Mouse (Mus musculus) cerebellum, adult (tissue): ENCODE data around the gene H2-M10.2.
"Not testable (repeated sequence)": the region's sequence is repeated elsewhere in the genome, so short reads cannot be mapped to it uniquely, and the experiment has no call there.

Experiments
- ATAC-seq: cut with Nextera tagmentation; 2 replicates; pipeline ENCODE4 v1.9.2; 2017; ENCODE audit warnings: mild to moderate bottlenecking, moderate library complexity, mixed read lengths; ENCODE audit not compliant: insufficient number of reproducible peaks, low FRiP score, low TSS enrichment

Gene H2-M10.2

DNA sequence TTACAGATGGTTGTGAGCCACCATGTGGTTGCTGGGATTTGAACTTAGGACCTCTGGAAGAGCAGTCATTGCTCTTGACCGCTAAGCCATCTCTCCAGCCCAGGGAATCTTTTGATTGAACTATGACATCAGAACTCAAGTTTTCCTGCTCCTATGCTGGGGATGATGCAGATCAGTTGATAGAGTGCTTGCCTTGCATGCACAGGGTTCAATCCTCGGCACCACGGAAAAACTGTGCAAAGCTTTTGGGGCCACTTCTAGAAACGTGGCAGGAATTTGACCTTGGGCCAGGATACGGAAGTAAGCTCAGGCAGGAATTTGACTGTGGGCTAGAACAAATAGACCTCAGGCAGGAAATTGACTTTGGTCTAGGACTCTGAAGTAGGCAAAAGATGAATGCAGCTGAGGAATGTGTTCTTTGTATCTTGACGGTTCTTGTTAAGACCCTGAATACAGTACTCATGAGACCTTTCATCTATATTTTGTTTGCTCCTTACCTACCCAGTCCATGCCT, 33.1 kb downstream of the H2-M10.2 start:
- ATAC-seq: no peak

DNA sequence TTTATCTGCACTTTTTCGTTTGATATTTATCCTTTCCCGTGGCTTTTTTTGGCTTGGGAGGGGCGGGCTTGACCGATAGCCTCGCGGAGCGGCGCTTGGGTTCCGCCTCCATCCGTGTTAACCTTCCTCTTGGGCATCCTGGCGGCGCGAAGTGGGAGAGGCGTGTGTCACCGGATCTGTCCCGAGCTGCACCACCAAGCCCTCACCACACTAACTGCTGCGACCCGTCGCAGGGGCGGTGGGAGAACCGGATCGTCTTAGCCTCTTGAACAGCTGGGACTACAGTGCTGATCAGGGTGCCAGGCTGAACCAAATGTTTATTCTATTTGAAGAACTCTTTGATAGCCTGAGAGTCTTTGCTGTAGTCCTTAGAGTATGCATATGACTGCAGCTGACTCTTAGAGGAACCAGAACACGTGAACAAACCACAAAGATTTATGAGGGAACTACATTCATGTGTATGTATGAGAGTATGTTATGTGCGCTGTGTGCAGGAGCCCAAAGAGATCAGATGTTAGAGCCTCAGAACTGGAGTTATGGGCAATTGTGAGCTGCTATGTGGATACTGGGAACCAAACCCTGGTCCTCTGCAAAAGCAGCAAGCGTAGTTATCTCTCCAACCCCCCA, 33.9 kb downstream of the H2-M10.2 start:
- no peak for ATAC-seq

DNA sequence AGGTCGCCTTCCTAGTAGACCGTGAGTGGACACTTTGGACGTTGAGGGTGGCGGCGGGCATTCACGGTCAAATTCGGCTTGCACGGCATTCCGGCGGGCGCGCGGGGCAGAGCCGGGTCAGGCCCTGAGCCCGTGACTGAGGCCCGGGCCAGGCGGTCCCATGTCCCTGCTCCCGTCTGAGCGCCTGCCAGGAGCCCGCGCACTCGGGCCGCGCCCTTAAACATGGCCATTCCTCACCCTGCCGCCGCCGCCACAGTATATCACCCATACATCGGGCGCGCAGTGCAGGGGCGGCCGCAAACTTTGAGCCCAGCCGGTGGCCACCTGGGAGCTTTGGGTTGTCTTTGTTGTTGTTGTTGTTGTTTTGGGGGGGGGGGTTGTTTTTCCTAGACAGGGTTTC, 37.4 kb downstream of the H2-M10.2 start:
- no peak for ATAC-seq

DNA sequence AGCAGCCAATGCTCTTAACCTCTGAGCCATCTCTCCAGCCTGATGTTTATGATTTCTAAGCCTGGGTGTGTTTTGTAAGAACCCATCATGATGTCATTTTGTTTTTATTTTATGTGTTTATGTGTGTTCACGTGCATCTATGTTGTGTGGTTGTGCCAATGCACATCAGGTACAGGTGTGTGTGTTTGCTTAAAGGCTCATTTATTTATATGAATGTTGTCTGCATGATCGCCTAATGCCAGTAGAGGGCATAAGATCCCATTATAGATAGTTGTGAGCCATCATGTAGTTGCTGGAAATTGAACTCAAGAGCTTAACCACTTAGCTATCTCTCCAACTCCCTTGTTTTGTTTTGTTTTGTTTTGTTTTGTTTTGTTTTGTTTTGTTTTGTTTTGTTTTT, 40.5 kb downstream of the H2-M10.2 start:
- no peak for ATAC-seq

DNA sequence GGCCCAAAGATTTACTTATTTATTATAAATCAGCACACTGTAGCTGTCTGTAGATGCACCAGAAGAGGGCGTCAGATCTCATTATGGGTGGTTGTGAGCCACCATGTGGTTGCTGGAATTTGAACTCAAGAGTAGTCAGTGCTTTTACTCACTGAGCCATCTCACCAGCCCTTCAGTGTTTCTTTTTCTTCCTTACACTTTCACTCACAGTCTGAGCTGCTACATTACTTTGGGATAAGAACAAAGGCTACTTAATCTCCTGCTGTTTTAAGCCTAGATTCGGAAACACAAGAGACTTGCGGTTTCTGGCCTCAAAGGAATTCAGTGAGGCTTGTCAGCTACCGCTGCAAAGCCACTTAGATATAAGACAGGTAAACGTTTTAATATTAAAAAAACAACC, 42.3 kb downstream of the H2-M10.2 start:
- no peak for ATAC-seq

DNA sequence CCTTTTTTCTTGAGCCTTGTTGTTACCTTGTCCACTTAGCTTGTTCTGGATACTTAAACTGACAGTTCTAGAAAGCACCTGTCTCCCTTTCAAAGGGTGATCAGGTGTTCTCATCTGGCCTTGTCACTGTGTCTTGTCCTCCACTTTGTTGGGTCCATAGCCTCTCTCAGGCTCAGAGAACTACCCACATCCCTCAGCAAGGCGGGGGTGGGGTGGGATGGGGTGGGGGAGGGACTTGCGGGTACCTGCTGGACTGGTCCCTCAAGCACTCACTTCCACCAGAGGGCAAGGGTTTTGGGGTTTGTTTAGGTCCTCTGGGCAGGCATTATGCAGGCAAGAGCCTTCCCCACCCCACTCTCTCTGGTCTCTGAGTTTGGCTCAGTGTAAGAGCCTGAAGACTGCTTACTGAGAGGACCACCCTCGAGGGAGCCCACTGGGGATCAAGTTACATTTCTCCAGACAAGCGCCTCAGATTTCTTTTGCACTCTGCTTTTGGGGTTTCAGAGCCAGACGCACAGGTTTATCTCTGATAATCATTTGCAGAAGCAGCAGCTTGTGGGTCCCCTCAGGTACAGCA, 45.6 kb downstream of the H2-M10.2 start:
- no peak for ATAC-seq

DNA sequence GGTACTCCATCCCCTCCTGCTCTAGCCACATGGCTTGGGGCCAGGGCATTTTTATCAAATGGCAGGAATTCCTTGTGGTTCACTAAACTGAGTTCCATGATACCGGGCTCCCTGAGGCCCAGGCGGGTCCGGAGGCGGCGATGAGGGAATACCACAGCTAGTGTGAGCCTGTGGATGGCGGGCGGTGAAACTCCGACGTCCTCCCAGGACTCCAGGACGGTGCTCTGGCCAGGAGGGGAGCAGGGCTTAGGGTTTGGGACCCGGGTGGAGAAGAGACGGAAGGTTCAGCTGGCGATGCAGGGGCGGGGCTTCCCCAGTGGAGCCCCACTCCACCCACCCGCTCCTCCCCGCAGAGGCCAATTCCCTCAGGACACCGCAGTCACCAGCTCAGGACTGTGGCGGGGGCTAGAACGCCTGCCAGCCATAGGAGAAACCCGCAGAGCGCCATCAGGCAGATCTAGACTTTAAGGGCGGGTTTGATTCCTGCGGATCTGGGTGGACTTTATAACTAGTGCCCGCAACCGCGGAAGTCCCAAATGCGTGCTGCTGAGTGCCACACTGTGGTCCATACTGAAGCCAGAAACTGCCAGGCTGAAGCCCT, 48.9 kb downstream of the H2-M10.2 start:
- no peak for ATAC-seq

DNA sequence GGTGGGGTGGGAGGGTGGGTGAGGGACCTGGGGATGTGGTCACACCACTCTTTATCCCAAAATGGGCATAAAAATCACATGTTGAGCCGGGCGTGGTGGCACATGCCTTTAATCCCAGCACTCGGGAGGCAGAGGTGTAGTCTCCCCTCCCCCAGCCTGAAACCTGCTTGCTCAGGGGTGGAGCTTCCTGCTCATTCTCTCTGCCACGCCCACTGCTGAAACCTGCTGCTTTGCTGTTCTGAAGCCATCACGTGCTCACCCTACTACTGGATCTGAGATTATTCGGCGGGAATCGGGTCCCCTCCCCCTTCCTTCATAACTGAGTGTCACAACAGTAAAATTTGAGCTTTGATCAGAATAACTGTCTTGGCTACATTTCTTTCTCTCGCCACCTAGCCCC, 51.0 kb downstream of the H2-M10.2 start:
- not testable (repeated sequence) for ATAC-seq
